Mouse (Mus musculus) C2C12 (cell line): ENCODE measurements around the gene Stat5b. TPM values are rescaled to one million over a fixed set of nuclear protein-coding genes. Genes with fewer than 3 reads are reported as not detected.

Source experiments
- H3K27me3 ChIP-seq: one replicate; pipeline ENCODE4 v1.6.1; 2011; ENCODE audit not compliant: control insufficient read depth, insufficient read depth, insufficient read length
- H3K36me3 ChIP-seq: one replicate; pipeline ENCODE4 v1.6.1; 2011; ENCODE audit not compliant: control insufficient read depth, insufficient read depth
- H3K4me3 ChIP-seq: one replicate; pipeline ENCODE4 v1.5.1; 2011; ENCODE audit warnings: mild to moderate bottlenecking, control low read depth; ENCODE audit not compliant: poor library complexity, insufficient read depth, severe bottlenecking
- H3K79me2 ChIP-seq: one replicate; pipeline ENCODE4 v1.6.1; 2011; ENCODE audit not compliant: control insufficient read depth, insufficient read depth
- H3K79me3 ChIP-seq: one replicate; pipeline ENCODE4 v1.6.1; 2011; ENCODE audit warnings: low read depth, control low read depth
- H3ac ChIP-seq: one replicate; pipeline ENCODE3; 2011; ENCODE audit warnings: low read depth; ENCODE audit not compliant: control insufficient read depth, insufficient read length
- CEBPB ChIP-seq: IDR thresholded peaks from one replicate; pipeline ENCODE4 v1.6.1; 2011; ENCODE audit warnings: low read depth, mild to moderate bottlenecking, control low read depth, moderate library complexity
- CTCF ChIP-seq: IDR thresholded peaks from one replicate; pipeline ENCODE4 v1.5.1; 2011; ENCODE audit not compliant: control insufficient read depth, insufficient read depth, insufficient read length
- FOSL1 ChIP-seq: IDR thresholded peaks from one replicate; pipeline ENCODE4 v1.8.0; 2011; ENCODE audit warnings: mild to moderate bottlenecking, low read length; ENCODE audit not compliant: poor library complexity, insufficient read depth, severe bottlenecking
- MAX ChIP-seq: IDR thresholded peaks from one replicate; pipeline ENCODE4 v1.6.1; 2011; ENCODE audit warnings: mild to moderate bottlenecking, control low read depth
- MYOD1 ChIP-seq: IDR thresholded peaks from one replicate; pipeline ENCODE4 v1.6.1; 2011; ENCODE audit warnings: low read depth; ENCODE audit not compliant: control insufficient read depth, insufficient read length
- MYOG ChIP-seq: IDR thresholded peaks from one replicate; pipeline ENCODE4 v1.6.1; 2011; ENCODE audit not compliant: control insufficient read depth, insufficient read length; ENCODE audit errors: extremely low read depth
- USF1 ChIP-seq: IDR thresholded peaks from one replicate; pipeline ENCODE4 v1.6.1; 2011; ENCODE audit warnings: low read depth, mild to moderate bottlenecking, control low read depth, moderate library complexity
- polyA plus RNA-seq: library from polyadenylated mRNA; unstranded; fragments of >200 nt; fragmentation: generic; extraction: Trizol; gene quantifications from one replicate; pipeline ENCODE4 v1.2.1, GENCODE M21; 2012; ENCODE audit warnings: missing spikeins

Gene Stat5b
- polyA plus RNA-seq, 1 experiment, result 2.4 TPM

DNA sequence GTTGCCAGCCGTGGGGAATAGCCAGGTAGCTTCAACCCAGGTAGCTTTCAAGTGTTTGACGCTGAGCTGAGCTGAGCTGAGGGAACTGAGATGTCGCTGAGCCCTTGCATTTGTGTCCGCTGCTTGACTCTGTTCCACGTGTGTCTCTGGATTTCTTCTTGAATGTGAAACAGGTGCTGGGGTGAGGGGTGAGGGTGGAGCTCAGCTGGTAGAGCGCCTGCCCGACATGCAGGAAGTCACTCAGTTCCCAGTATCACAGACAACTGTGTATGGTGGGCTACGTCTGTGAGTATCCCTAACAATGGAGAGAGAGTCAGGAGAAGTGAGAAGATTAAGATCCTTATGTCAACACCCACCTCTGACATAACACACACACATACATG, 20.4 kb upstream of the Stat5b start:
- H3K27me3 ChIP-seq, result no peaks in the 10 kb centered on the region
- TF ChIP-seq MYOG, result no peak
- TF ChIP-seq CEBPB, result no peak
- no peak for TF ChIP-seq CTCF
- no peak for TF ChIP-seq MYOD1
- TF ChIP-seq FOSL1, result no peak
- TF ChIP-seq USF1, result no peak
- no peak for TF ChIP-seq MAX
- no peaks in the 10 kb centered on the region for H3K79me2 ChIP-seq
- H3ac ChIP-seq, result no peak overlapping the region
- H3K79me3 ChIP-seq, result no peaks in the 10 kb centered on the region
- no peaks in the 10 kb centered on the region for H3K36me3 ChIP-seq
- no peak overlapping the region for H3K4me3 ChIP-seq

DNA sequence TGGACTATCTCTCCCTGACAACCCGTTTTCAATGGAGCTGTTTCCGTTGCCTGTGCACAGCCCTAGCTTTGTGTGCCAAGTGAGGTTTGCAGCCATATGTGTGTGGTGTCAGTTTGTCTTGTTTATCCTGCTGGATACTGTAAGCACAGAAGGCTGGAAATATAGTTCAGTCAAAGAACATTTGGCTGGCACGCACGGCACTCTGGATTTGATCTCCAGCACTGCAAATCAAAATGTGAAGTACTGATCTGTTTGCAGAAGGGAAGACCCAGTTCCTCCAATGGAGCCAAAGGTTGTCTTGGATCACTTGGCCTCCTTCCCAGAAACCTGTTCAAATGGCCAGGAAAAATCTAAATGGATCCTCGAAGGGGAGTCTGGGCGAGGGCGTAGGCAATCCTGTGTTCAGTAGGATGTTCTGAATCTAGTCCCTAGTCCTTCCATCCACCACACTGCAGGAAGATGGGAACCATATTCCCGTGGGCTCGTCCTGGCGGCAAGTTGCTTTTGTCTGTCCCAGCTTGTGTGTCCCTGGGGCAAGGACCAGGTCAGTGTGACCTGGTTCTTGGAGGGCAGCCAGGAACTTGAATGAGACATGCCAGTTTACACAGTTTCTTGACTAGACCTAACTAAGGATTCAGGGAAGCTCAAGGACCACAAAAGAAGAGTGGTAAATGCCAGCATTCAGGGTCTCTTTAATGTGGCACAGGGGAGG, 19.9 kb upstream of the Stat5b start:
- no peak overlapping the region for H3ac ChIP-seq
- no peaks in the 10 kb centered on the region for H3K79me2 ChIP-seq
- no peak overlapping the region for H3K4me3 ChIP-seq
- no peaks in the 10 kb centered on the region for H3K79me3 ChIP-seq
- H3K27me3 ChIP-seq, result no peaks in the 10 kb centered on the region
- no peak for TF ChIP-seq MYOG
- no peaks in the 10 kb centered on the region for H3K36me3 ChIP-seq

DNA sequence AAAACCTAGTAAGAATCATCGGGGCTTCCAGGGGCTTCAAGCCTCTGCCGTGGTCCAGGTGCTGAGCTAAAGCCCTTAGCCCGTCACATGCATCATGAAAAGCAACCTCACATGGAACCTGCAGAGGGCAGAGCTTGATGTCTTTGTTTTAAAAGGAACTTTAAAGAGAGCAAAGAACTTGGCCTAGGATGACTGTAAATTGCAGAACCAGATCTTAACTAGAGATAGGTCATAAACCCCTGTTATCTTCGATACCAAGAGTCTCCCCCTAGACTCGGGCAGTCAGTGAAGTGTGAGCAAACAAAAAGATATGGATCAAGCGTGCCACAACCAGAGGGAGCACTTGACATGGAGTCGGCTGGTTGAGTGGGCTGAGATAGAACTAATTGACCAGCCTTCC, 15.1 kb upstream of the Stat5b start:
- Histone ChIP-seq H3ac (no peak overlapping the region), H3K4me3 (no peak overlapping the region), H3K27me3 (no peaks in the 10 kb centered on the region), H3K79me3 (no peaks in the 10 kb centered on the region), H3K79me2 (no peaks in the 10 kb centered on the region), H3K36me3 (no peaks in the 10 kb centered on the region)
- no peak for TF ChIP-seq USF1
- TF ChIP-seq CTCF, result no peak

DNA sequence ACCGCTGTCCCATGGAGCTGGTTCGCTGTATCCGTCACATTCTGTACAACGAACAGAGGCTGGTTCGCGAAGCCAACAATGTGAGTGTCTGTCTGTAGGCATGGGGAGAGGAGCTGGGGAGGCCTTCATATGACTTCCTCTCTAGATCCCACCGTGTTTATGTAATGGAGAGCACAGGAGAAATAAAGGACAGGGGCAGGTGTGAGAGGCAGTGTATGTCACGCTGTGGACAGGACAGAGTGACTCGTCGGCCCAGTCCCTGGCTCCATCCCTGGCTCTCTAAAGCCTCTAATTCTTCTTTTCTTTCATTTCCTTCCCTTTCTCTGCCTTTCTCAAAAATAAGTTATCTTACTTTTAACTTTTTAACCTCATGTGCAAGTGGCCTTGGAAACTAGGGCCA, 12.6 kb upstream of the Stat5b start:
- H3ac ChIP-seq, result no peak overlapping the region
- H3K79me3 ChIP-seq, result no peaks in the 10 kb centered on the region
- H3K79me2 ChIP-seq, result no peaks in the 10 kb centered on the region
- H3K36me3 ChIP-seq, result no peaks in the 10 kb centered on the region
- H3K27me3 ChIP-seq, result no peaks in the 10 kb centered on the region
- no peak overlapping the region for H3K4me3 ChIP-seq
- TF ChIP-seq MYOD1 (peak; percentile 96), FOSL1 (no peak), CTCF (no peak), MAX (no peak), MYOG (no peak), CEBPB (no peak)

DNA sequence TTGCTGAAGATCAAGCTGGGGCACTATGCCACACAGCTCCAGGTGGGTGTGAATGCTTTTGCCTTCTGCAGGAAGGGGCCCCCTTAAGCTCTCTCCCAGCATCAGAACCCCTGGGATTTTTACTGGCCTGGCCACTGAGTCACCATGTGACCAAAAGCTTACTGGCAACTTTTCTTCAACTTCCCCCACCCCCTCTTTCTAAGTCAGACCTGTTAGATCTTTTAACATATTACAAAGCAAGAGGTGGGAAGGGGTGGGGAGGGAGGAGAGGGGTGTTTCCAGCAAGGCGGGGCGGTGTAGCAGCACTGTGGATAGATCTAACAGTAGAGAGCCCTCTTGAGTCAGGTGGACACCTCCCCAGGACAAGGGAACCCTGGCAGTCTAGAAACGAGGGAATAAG, 11.3 kb upstream of the Stat5b start:
- H3K79me3 ChIP-seq, result no peaks in the 10 kb centered on the region
- H3K79me2 ChIP-seq, result no peaks in the 10 kb centered on the region
- H3ac ChIP-seq, result no peak overlapping the region
- H3K27me3 ChIP-seq, result no peaks in the 10 kb centered on the region
- H3K4me3 ChIP-seq, result no peak overlapping the region
- TF ChIP-seq USF1 (peak; percentile 64), FOSL1 (no peak)
- no peaks in the 10 kb centered on the region for H3K36me3 ChIP-seq

DNA sequence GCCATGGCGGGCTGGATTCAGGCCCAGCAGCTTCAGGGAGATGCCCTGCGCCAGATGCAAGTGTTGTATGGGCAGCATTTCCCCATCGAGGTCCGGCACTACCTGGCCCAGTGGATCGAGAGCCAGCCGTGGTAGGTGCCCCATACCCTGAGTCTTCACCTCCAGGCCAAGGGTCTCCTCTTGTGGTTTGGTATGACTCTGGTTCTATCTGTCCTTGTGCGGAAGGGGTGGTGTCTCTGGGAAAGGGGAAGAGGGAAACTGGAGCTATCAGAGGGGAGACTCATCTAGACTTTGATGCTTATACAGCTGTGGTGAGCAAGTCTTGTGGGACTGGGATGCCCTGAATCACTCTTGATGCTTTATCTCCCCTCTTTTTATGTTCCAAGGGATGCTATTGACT, 10.8 kb upstream of the Stat5b start:
- Histone ChIP-seq H3K4me3 (no peak overlapping the region), H3ac (peak overlapping the region; percentile 5), H3K36me3 (no peaks in the 10 kb centered on the region), H3K79me3 (no peaks in the 10 kb centered on the region), H3K27me3 (no peaks in the 10 kb centered on the region), H3K79me2 (no peaks in the 10 kb centered on the region)
- TF ChIP-seq MYOD1, result peak; percentile 90
- no peak for TF ChIP-seq CTCF

DNA sequence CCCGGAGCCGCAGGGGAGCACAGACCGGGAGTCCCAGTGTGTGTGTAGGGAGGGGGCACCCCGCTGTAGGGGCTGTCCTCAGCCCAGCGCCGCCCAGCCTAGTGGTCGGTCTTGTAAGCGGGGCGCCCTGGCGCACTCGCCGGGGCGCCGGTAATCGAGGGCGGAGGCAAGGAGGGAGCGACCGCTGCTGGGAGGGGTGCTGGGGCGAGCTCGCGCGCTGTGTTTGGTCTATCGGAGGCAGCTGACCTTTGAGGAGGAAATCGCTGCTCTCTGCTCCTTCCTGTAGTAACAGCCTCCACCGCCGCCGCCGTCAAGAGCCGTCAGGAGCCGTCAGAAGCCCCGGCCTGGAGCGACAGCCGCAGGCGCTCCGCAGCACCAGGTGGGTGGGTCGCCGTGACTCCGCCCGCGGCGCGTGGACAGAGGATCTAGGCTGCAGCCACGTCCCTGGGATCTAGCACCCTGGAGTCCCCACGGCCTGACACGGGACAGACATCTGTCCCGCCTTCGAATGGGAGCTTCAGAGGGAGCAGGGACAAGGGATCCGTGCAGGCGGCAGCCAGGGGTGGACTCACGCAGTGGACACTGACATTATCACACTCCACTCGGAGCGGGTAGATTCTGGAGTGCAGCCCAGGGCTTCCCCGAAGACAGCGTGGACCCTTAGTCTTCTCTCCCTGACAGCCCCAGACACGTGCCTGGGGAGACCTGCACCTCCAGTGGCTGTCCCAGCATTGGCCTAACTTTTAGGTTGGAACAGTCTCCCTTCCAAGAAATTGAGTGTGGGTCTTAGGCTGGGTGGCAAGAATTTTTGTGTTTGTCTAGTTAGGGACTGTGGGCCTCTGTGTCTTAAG, 9.9 kb upstream of the Stat5b start:
- Histone ChIP-seq H3K4me3 (peak overlapping the region; percentile 26), H3K79me2 (no peaks in the 10 kb centered on the region), H3K27me3 (peaks cover 5% of the 10 kb centered on the region), H3K36me3 (no peaks in the 10 kb centered on the region), H3ac (peak overlapping the region; percentile 37), H3K79me3 (no peaks in the 10 kb centered on the region)
- TF ChIP-seq USF1, result peak; percentile 21
- no peak for TF ChIP-seq CTCF
- no peak for TF ChIP-seq MAX
- no peak for TF ChIP-seq CEBPB
